In the genomic region with DNA sequence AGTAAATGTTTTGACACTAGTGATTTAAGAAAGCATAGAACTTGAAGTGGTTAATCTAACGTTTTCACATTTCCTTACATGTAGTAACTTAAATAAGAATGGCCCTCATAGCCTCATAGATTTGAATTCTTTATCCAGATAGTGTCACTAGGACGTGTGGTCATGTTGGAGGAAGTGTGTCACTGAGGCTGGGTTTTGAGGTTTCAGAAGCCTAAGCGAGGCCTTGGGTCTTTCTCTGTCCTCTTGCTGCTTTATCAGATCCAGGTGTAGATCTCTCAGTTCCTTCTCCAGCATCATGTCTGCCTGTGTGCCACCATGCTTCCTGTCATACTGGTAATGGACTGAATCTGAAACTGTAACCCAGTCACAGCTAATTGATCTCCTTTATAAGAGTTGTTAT, we compare ENCODE assay signal across 27 mouse cellular contexts.
"Had no signal": no experiment of that assay in that cellular context is flagged by ENCODE, and none has a peak within 500 bp of the region (broad histone marks: within the 10 kb centered on the region; RNA-seq: fewer than 3 reads in every experiment).

No protein-coding gene starts in this region.

- H3K36me3 ChIP-seq: limb, embryonic 10.5 days; limb, embryonic 12.5 days; limb, embryonic 13.5 days; limb, embryonic 15.5 days; liver, embryonic 12.5 days; liver, embryonic 13.5 days; liver, embryonic 15.5 days; lung, embryonic 15.5 days; midbrain, embryonic 10.5 days; midbrain, embryonic 12.5 days; midbrain, embryonic 13.5 days; midbrain, embryonic 15.5 days had no signal

- H3K9ac ChIP-seq: limb, embryonic 12.5 days; limb, embryonic 13.5 days; limb, embryonic 15.5 days; liver, embryonic 12.5 days; liver, embryonic 13.5 days; liver, embryonic 14.5 days; liver, embryonic 15.5 days; liver, postnatal 0 days; lung, embryonic 14.5 days; lung, embryonic 15.5 days; midbrain, embryonic 12.5 days; midbrain, embryonic 13.5 days; midbrain, embryonic 15.5 days had no signal

- H3K4me3 ChIP-seq: limb, embryonic 10.5 days; limb, embryonic 12.5 days; limb, embryonic 13.5 days; limb, embryonic 15.5 days; liver, embryonic 12.5 days; liver, embryonic 13.5 days; liver, embryonic 15.5 days; lung, embryonic 15.5 days; megakaryocyte, embryonic 14.5 days; midbrain, embryonic 10.5 days; midbrain, embryonic 12.5 days; midbrain, embryonic 13.5 days; midbrain, embryonic 15.5 days; myocyte had no signal

- H3K4me1 ChIP-seq: limb, embryonic 10.5 days; limb, embryonic 12.5 days; limb, embryonic 13.5 days; limb, embryonic 15.5 days; liver, embryonic 12.5 days; liver, embryonic 13.5 days; liver, embryonic 15.5 days; lung, embryonic 15.5 days; megakaryocyte, embryonic 14.5 days; midbrain, embryonic 10.5 days; midbrain, embryonic 12.5 days; midbrain, embryonic 13.5 days; midbrain, embryonic 15.5 days had no signal

- DNase-seq: left cerebral cortex, postnatal 4 days; liver; liver, embryonic 13.5 days; liver, postnatal 0 days; lung, adult 18-20 months; lung, adult 2 months; lung, embryonic 14.5 days; lung, postnatal 10 days; lung, postnatal 14 days; lung, postnatal 36 days; lung, postnatal 4 days; midbrain, embryonic 14.5 days had no signal

- H3K9me3 ChIP-seq: limb, embryonic 10.5 days; limb, embryonic 12.5 days; limb, embryonic 13.5 days; limb, embryonic 15.5 days; liver, embryonic 12.5 days; liver, embryonic 13.5 days; liver, embryonic 15.5 days; lung, embryonic 15.5 days; megakaryocyte, embryonic 14.5 days; midbrain, embryonic 10.5 days; midbrain, embryonic 12.5 days; midbrain, embryonic 13.5 days; midbrain, embryonic 15.5 days had no signal

- H3K27me3 ChIP-seq: limb, embryonic 12.5 days; limb, embryonic 13.5 days; limb, embryonic 15.5 days; liver, embryonic 12.5 days; liver, embryonic 13.5 days; liver, embryonic 15.5 days; lung, embryonic 15.5 days; megakaryocyte, embryonic 14.5 days; midbrain, embryonic 12.5 days; midbrain, embryonic 13.5 days; midbrain, embryonic 15.5 days had no signal

- H3K27ac ChIP-seq: limb, embryonic 10.5 days; limb, embryonic 12.5 days; limb, embryonic 13.5 days; limb, embryonic 15.5 days; liver, embryonic 12.5 days; liver, embryonic 13.5 days; liver, embryonic 14.5 days; liver, embryonic 15.5 days; lung, embryonic 15.5 days; macrophage; midbrain, embryonic 10.5 days; midbrain, embryonic 12.5 days; midbrain, embryonic 13.5 days; midbrain, embryonic 15.5 days had no signal
